Comparison of ENCODE assay signal across 25 mouse cellular contexts in genomic region chr12:25036024-25036423, GRCm38 (mm10).
DNase-seq lines count a peak whose midpoint lies in the region; ATAC-seq and TF ChIP-seq lines count a peak whose summit lies in the region.
"Had no signal": no experiment of that assay in that cellular context is flagged by ENCODE, and none has a peak within 500 bp of the region (broad histone marks: within the 10 kb centered on the region; RNA-seq: fewer than 3 reads in every experiment).

No protein-coding gene starts in this region.

- no peak overlapping the region for H3K4me3 ChIP-seq in CH12.LX (replicated peaks in 1 of 3; ENCODE audit: low read depth in 2 of 3, low read length in 2 of 3, poor library complexity in 1 of 3)
- no peak overlapping the region for H3K4me3 ChIP-seq in neural tube, embryonic 15.5 days (replicated peaks)
- H3K4me3 ChIP-seq: embryonic facial prominence, embryonic 13.5 days; embryonic facial prominence, embryonic 15.5 days; erythroblast, embryonic 14.5 days; forebrain, embryonic 10.5 days; forebrain, embryonic 12.5 days had no signal

- 91% methylated on average over 3 of the region's 3 CpGs for whole genome bisulfite sequencing in neural tube, embryonic 15.5 days

- no peak overlapping the region for H3K4me2 ChIP-seq in CH12.LX (ENCODE audit: insufficient read depth, low read depth, poor library complexity, severe bottlenecking)
- no peak overlapping the region for H3K4me2 ChIP-seq in neural tube, embryonic 15.5 days
- H3K4me2 ChIP-seq: embryonic facial prominence, embryonic 13.5 days; embryonic facial prominence, embryonic 15.5 days; forebrain, embryonic 12.5 days had no signal

- in situ Hi-C loops in CH12.LX (cut with MboI; ENCODE audit: low pct_ligation_motif_present, low pct_unique_long_range_greater_than_20kb, low sequenced_read_pairs) = no loop called here

- TF ChIP-seq CTCF in CH12.LX (conservative IDR thresholded peaks at IDR 0.05 in 1 of 2, IDR thresholded peaks at IDR 0.05 in 1 of 2; ENCODE audit: low read depth in 2 of 2, low read length in 2 of 2) = no peak

- no peak for TF ChIP-seq EP300 in CH12.LX (IDR thresholded peaks at IDR 0.05; ENCODE audit: low read length)

- H3K27ac ChIP-seq in CH12.LX (ENCODE audit: insufficient read depth, low read depth) = no peak overlapping the region
- H3K27ac ChIP-seq in neural tube, embryonic 15.5 days (replicated peaks) = no peak overlapping the region
- H3K27ac ChIP-seq: embryonic facial prominence, embryonic 13.5 days; embryonic facial prominence, embryonic 15.5 days; forebrain, embryonic 10.5 days; forebrain, embryonic 12.5 days had no signal

- H3K9me3 ChIP-seq in CH12.LX (replicated peaks; ENCODE audit: low read length) = no peaks in the 10 kb centered on the region
- H3K9me3 ChIP-seq in neural tube, embryonic 15.5 days (replicated peaks) = no peaks in the 10 kb centered on the region
- H3K9me3 ChIP-seq: embryonic facial prominence, embryonic 13.5 days; embryonic facial prominence, embryonic 15.5 days; forebrain, embryonic 10.5 days; forebrain, embryonic 12.5 days had no signal

- no peaks in the 10 kb centered on the region for H3K27me3 ChIP-seq in CH12.LX (replicated peaks)
- H3K27me3 ChIP-seq in neural tube, embryonic 15.5 days (replicated peaks) = no peaks in the 10 kb centered on the region
- H3K27me3 ChIP-seq: embryonic facial prominence, embryonic 13.5 days; embryonic facial prominence, embryonic 15.5 days; forebrain, embryonic 12.5 days had no signal

- DNase-seq in A20 (ENCODE audit: low read depth, low spot score) (peak; percentile 26), CH12.LX (ENCODE audit: extremely low read depth) (peak; percentile 19), MEL-GATA-1-ER (ENCODE audit: extremely low read depth, low read depth) (peak; percentile 18)
- DNase-seq in layer of hippocampus, adult 18-20 months (ENCODE audit: low spot score in 2 of 2) = no peak
- no peak for DNase-seq in layer of hippocampus, adult 8-10 months (ENCODE audit: low spot score in 2 of 2)
- DNase-seq: adrenal gland, adult 2 months; adrenal gland, postnatal 10 days; adrenal gland, postnatal 25 days; B cell, adult 2 months; cerebellum, adult 11 months; cerebellum, adult 18-20 months; cerebellum, adult 8-10 months; cerebellum, adult 9-11 months; cerebellum, postnatal 14 days; cerebellum, postnatal 36 days; embryo, embryonic 11 days had no signal

- no peak for ATAC-seq in neural tube, embryonic 15.5 days (ENCODE audit: low FRiP score)
- ATAC-seq: CD4-positive, CD25-positive, alpha-beta regulatory T cell, adult 4 months; forebrain, embryonic 14.5 days; forebrain, embryonic 16.5 days had no signal

- no peaks in the 10 kb centered on the region; the same call in 1 of the 2 replicates for H3K79me2 ChIP-seq in CH12.LX (replicated peaks; ENCODE audit: control insufficient read depth, extremely low read depth, insufficient read depth, poor library complexity, severe bottlenecking)

- TF ChIP-seq RAD21 in CH12.LX (IDR thresholded peaks at IDR 0.05; ENCODE audit: low read depth, low read length) = no peak

- peaks cover 32 to 56% of the 10 kb centered on the region in 2 experiments for H3K36me3 ChIP-seq in CH12.LX (replicated peaks in 1 of 2; ENCODE audit: control insufficient read depth in 1 of 2, insufficient read depth in 1 of 2, low read length in 1 of 2)
- peaks cover 18% of the 10 kb centered on the region for H3K36me3 ChIP-seq in neural tube, embryonic 15.5 days

- dilution Hi-C loops in CH12.LX (cut with MboI; ENCODE audit: extremely low pct_ligation_motif_present, extremely low pct_unique_long_range_greater_than_20kb, low sequenced_read_pairs) = no loop called here

- TF ChIP-seq POLR2A in CH12.LX (IDR thresholded peaks at IDR 0.05; ENCODE audit: low read depth, low read length) = no peak

- peaks cover 11 to 24% of the 10 kb centered on the region in 2 experiments for H3K4me1 ChIP-seq in CH12.LX (ENCODE audit: control insufficient read depth in 1 of 2, insufficient read depth in 2 of 2)
- peaks cover 22% of the 10 kb centered on the region for H3K4me1 ChIP-seq in neural tube, embryonic 15.5 days

- H3K9ac ChIP-seq in CH12.LX (ENCODE audit: insufficient read depth, low read depth) = no peak overlapping the region
- H3K9ac ChIP-seq in neural tube, embryonic 15.5 days (replicated peaks) = no peak overlapping the region
- H3K9ac ChIP-seq: embryonic facial prominence, embryonic 13.5 days; embryonic facial prominence, embryonic 15.5 days; forebrain, embryonic 12.5 days had no signal

TF ChIP-seq in CH12.LX, 34 proteins besides CTCF, POLR2A, EP300 and RAD21:
- no peak for TF ChIP-seq TBP (conservative IDR thresholded peaks at IDR 0.05; ENCODE audit: low read depth, low read length)
- TF ChIP-seq JUN (IDR thresholded peaks at IDR 0.05; ENCODE audit: insufficient read depth, low read depth, low read length) = no peak
- no peak for TF ChIP-seq ZC3H11A (IDR thresholded peaks at IDR 0.05; ENCODE audit: low read depth, low read length)
- TF ChIP-seq MAFK (IDR thresholded peaks at IDR 0.05; ENCODE audit: insufficient replicate concordance, low read length) = no peak
- TF ChIP-seq NRF1 (IDR thresholded peaks at IDR 0.05; ENCODE audit: low read depth, low read length) = no peak
- no peak for TF ChIP-seq ZMIZ1 (IDR thresholded peaks at IDR 0.05; ENCODE audit: low read depth, low read length)
- no peak for TF ChIP-seq MYC (IDR thresholded peaks at IDR 0.05; ENCODE audit: low read depth, low read length)
- TF ChIP-seq MXI1 (IDR thresholded peaks at IDR 0.05; ENCODE audit: low read depth, low read length) = no peak
- no peak for TF ChIP-seq JUND (conservative IDR thresholded peaks at IDR 0.05; ENCODE audit: low read depth, low read length)
- no peak for TF ChIP-seq USF2 (conservative IDR thresholded peaks at IDR 0.05; ENCODE audit: low read depth, low read length)
- TF ChIP-seq GABPA (IDR thresholded peaks at IDR 0.05; ENCODE audit: insufficient replicate concordance, low read depth, low read length) = no peak
- no peak for TF ChIP-seq ZKSCAN1 (IDR thresholded peaks at IDR 0.05; ENCODE audit: borderline replicate concordance, low read depth, low read length)
- TF ChIP-seq CHD2 (IDR thresholded peaks at IDR 0.05; ENCODE audit: low read length) = no peak
- no peak for TF ChIP-seq PAX5 (IDR thresholded peaks at IDR 0.05; ENCODE audit: low read length)
- no peak for TF ChIP-seq TCF12 (IDR thresholded peaks at IDR 0.05; ENCODE audit: low read depth, low read length)
- no peak for TF ChIP-seq MAX (IDR thresholded peaks at IDR 0.05; ENCODE audit: low read length)
- TF ChIP-seq ETS1 (conservative IDR thresholded peaks at IDR 0.05; ENCODE audit: low read depth, low read length) = no peak
- TF ChIP-seq CHD1 (IDR thresholded peaks at IDR 0.05; ENCODE audit: low read depth, low read length) = no peak
- no peak for TF ChIP-seq HCFC1 (IDR thresholded peaks at IDR 0.05; ENCODE audit: low read depth, low read length)
- no peak for TF ChIP-seq ELF1 (IDR thresholded peaks at IDR 0.05; ENCODE audit: low read depth, low read length)

Comparison
In these comparisons a context has a peak if more than half of its experiments do, and no peak if none do; other contexts are left out.
1. DNase-seq: peak in A20 (single experiment), CH12.LX (single experiment) and MEL-GATA-1-ER (single experiment); none in layer of hippocampus, adult 18-20 months (0 of 2) and layer of hippocampus, adult 8-10 months (0 of 2).